Mouse (Mus musculus) heart, postnatal 0 days (tissue): ENCODE data around the gene Ampd3. TPM values are rescaled to one million over a fixed set of nuclear protein-coding genes. Genes with fewer than 3 reads are reported as not detected.
A peak's percentile ranks its signal among the peaks of the same experiment; 100 is the strongest.

ENCODE experiments used
- ATAC-seq: fragments of 200-750 bp; cut with Nextera tagmentation; 2 replicates; pipeline ENCODE4 v1.8.0; 2017; ENCODE audit warnings: low read depth, moderate number of reproducible peaks, moderate library complexity; ENCODE audit not compliant: insufficient read depth
- DNase-seq: peaks from one replicate; pipeline ENCODE4 v3.0.0-alpha.2; 2016; ENCODE audit warnings: low spot score
- H3K27ac ChIP-seq: fragments of 300-500 bp; sonication (generic); 2 replicates; pipeline ENCODE4 v1.5.1; 2014; ENCODE audit warnings: low read depth, mild to moderate bottlenecking
- H3K27me3 ChIP-seq: fragments of 300-500 bp; sonication (generic); 2 replicates; pipeline ENCODE4 v1.6.1; 2014; ENCODE audit warnings: low read length, mixed read lengths; ENCODE audit not compliant: control insufficient read depth, insufficient read depth
- H3K36me3 ChIP-seq: fragments of 300-500 bp; sonication (generic); replicated peaks from 2 replicates; pipeline ENCODE4 v1.6.1; 2014; ENCODE audit warnings: low read length, mixed read lengths; ENCODE audit not compliant: control insufficient read depth, insufficient read depth
- H3K4me1 ChIP-seq: fragments of 300-500 bp; sonication (generic); 2 replicates; pipeline ENCODE4 v1.6.1; 2014; ENCODE audit warnings: antibody characterized with exemption; ENCODE audit not compliant: control insufficient read depth, insufficient read depth
- H3K4me2 ChIP-seq: fragments of 300-500 bp; sonication (generic); 2 replicates; pipeline ENCODE4 v1.6.1; 2014; ENCODE audit warnings: low read depth, mild to moderate bottlenecking, low read length, moderate library complexity
- H3K4me3 ChIP-seq: fragments of 300-500 bp; sonication (generic); 2 replicates; pipeline ENCODE4 v1.5.1; 2014; ENCODE audit warnings: low read depth, low read length
- H3K9ac ChIP-seq: fragments of 300-500 bp; sonication (generic); replicated peaks from 2 replicates; pipeline ENCODE4 v1.6.1; 2014; ENCODE audit warnings: low read depth, low read length, mixed read lengths
- H3K9me3 ChIP-seq: fragments of 300-500 bp; sonication (generic); replicated peaks from 2 replicates; pipeline ENCODE4 v1.6.1; 2016; ENCODE audit warnings: low read length; ENCODE audit not compliant: control insufficient read depth
- CTCF ChIP-seq: IDR thresholded peaks from 2 replicates; pipeline ENCODE4 v1.5.1; 2016; ENCODE audit warnings: antibody characterized with exemption, control low read depth, low read depth
- EP300 ChIP-seq: IDR thresholded peaks from 2 replicates; pipeline ENCODE4 v1.6.1; 2016; ENCODE audit warnings: antibody characterized with exemption, low read depth
- WGBS: fragments of 180-500 bp; shearing (Covaris S2); extraction: QIAGEN DNeasy Blood & Tissue Kit; methylation state at CpG from one replicate; pipeline ENCODE4 v1.1.7; 2014; 5-methylcytosine and 5-hydroxymethylcytosine counted together
- polyA plus RNA-seq: library from polyadenylated mRNA; unstranded; fragments of >200 nt; fragmentation: Nextera tagmentation; extraction: Ambion mirVana; gene quantifications from 2 replicates; pipeline ENCODE4 v1.2.1, GENCODE M21; 2015
- total RNA-seq: library from RNA; depleted of rRNA; stranded (reverse); fragments of >200 nt; gene quantifications from 2 replicates; pipeline ENCODE4 v1.2.3, GENCODE M21; 2014; ENCODE audit warnings: low replicate concordance

Ampd3 gene
- total and polyA plus RNA-seq, 2 experiments from 2014 or later = 15.6 to 19.7 TPM

GRCm38 (mm10) chr7:110843916-110844874 lies 76.2 kb downstream of the Ampd3 start, which contains the start of gene Rnf141:
Rnf141 (minus strand) TSS chr7:110844457.
- TF ChIP-seq CTCF (peak; percentile 53), EP300 (no peak)
- WGBS = under 1% methylated on average over 42 of the region's 42 CpGs

DNA sequence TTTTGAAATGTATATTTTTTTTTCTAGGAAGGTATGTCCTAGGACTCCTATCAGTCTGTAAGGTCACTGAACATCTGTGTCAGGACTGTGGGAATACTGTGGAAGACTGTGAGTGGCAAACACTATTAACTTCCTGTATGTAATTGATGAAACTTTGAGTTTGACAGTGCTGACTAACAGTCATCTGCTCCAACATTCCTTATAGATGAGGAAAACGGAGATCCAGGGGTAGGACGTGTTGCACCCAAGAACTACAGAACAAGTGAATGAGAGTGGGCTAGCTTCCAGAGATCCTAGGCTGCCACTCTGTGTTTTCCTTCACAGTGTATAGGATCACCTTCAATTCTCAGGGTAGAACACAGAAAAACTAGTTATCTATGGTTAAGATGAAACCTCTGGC lies 79.3 kb downstream of the Ampd3 start:
- Histone ChIP-seq H3K4me3 (no peak overlapping the region), H3K4me1 (peaks cover 6% of the 10 kb centered on the region), H3K36me3 (no peaks in the 10 kb centered on the region), H3K9me3 (no peaks in the 10 kb centered on the region), H3K27me3 (no peaks in the 10 kb centered on the region), H3K27ac (no peak overlapping the region), H3K9ac (no peak overlapping the region), H3K4me2 (no peak overlapping the region)
- TF ChIP-seq EP300 (no peak), CTCF (no peak)
- ATAC-seq (no peak), DNase-seq (no peak)
- WGBS = 52% methylated on average over 2 of the region's 2 CpGs

More at GRCm38 (mm10) chr7:110843916-110844874, 76.2 kb downstream of the Ampd3 start, which contains the start of gene Rnf141:
- peak; percentile 92 for ATAC-seq
- Histone ChIP-seq H3K9me3 (no peaks in the 10 kb centered on the region), H3K4me2 (peak within 1 kb of the TSS; percentile 75), H3K4me3 (peak within 1 kb of the TSS; percentile 76), H3K27me3 (no peaks in the 10 kb centered on the region), H3K36me3 (no peaks in the 10 kb centered on the region; the same call in 1 of the 2 replicates), H3K9ac (peak within 1 kb of the TSS; percentile 80), H3K27ac (peak within 1 kb of the TSS; percentile 89), H3K4me1 (peaks cover 6% of the 10 kb centered on the region)
- DNase-seq = peak; percentile 91

- no peak for TF ChIP-seq CTCF
- no peak for TF ChIP-seq EP300
- H3K9me3 ChIP-seq = no peaks in the 10 kb centered on the region
- H3K27ac ChIP-seq = no peak overlapping the region
- ATAC-seq (no peak), DNase-seq (no peak)
- no peak overlapping the region for H3K4me3 ChIP-seq
- no peak overlapping the region for H3K9ac ChIP-seq
- 92% methylated on average over 1 of the region's 1 CpGs for WGBS
- H3K36me3 ChIP-seq = no peaks in the 10 kb centered on the region
- peaks cover 4% of the 10 kb centered on the region for H3K4me1 ChIP-seq
- H3K27me3 ChIP-seq = no peaks in the 10 kb centered on the region
- no peak overlapping the region for H3K4me2 ChIP-seq
These were observed 80.4 kb downstream of the Ampd3 start for GRCm38 (mm10) chr7:110848371-110848770.

DNA sequence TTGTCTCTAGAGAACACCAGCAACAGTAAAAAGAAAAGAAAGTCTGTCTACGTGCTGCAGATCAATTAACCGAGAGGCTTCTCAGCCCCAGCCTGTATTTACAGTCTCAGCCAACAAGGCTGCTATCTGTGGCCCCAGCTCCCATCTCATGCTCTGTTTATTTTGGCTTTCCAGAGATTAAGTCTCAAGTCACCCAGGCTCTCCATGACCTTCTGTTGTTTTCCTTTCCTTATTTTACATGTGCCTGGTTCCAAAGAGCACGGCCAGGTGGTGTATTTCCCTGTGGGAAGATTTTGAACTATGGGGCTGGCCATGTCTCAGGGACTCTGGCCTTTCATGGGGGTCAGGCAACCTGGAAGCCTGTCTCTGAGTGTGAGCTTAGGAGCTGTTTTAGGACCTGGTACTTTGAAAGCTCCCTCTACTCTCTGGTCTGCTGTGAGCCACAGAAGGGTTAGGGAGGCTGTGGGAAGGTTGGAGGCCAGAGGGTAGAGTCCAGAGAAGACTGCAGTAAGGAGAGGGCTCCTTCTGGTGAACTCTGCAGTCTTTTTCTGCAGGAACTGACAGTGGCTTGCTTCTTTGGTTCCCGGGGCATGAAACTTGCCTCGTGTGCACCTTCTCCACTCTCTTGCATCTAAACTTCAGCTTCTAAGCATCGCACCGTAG lies 83.7 kb downstream of the Ampd3 start:
- ATAC-seq (no peak; the same call in 1 of the 2 replicates), DNase-seq (no peak)
- no peaks in the 10 kb centered on the region for H3K27me3 ChIP-seq
- H3K4me1 ChIP-seq = peaks cover 4% of the 10 kb centered on the region; the same call in 1 of the 2 replicates
- TF ChIP-seq EP300 (no peak), CTCF (no peak)
- H3K36me3 ChIP-seq = no peaks in the 10 kb centered on the region
- H3K4me2 ChIP-seq = no peak overlapping the region
- no peak overlapping the region for H3K27ac ChIP-seq
- 69% methylated on average over 7 of the region's 7 CpGs for WGBS
- no peak overlapping the region for H3K4me3 ChIP-seq
- no peak overlapping the region for H3K9ac ChIP-seq
- H3K9me3 ChIP-seq = no peaks in the 10 kb centered on the region

DNA sequence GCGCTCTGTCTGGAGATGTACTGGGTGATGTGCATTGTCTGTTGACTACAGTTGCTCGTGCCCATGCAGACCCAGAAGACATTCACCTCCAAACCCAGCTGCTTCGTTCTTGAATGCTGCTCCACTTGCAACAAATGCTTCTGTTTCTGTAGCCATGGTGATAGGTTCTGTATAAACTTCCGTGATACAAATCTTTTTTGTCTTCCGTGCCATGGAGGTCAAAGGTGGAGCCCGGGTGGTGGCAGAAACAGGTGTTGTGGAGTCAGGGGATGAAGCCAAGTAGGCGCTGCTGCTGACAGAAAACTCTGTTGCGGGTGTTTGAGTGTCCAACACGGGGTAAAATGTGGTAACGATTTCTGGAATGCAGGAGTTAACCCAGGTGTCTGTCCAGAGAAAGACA lies 85.6 kb downstream of the Ampd3 start:
- H3K4me3 ChIP-seq = no peak overlapping the region
- no peaks in the 10 kb centered on the region for H3K9me3 ChIP-seq
- DNase-seq (no peak), ATAC-seq (no peak)
- no peak overlapping the region for H3K27ac ChIP-seq
- TF ChIP-seq EP300 = no peak
- no peak for TF ChIP-seq CTCF
- no peak overlapping the region for H3K9ac ChIP-seq
- no peak overlapping the region for H3K4me2 ChIP-seq
- WGBS = 66% methylated on average over 10 of the region's 10 CpGs
- H3K4me1 ChIP-seq = peaks cover 4% of the 10 kb centered on the region; the same call in 1 of the 2 replicates
- H3K36me3 ChIP-seq = no peaks in the 10 kb centered on the region
- no peaks in the 10 kb centered on the region for H3K27me3 ChIP-seq
